Mouse (Mus musculus): ENCODE data around the gene Klra3.
"Not testable (repeated sequence)": the region's sequence is repeated elsewhere in the genome, so short reads cannot be mapped to it uniquely, and the experiment has no call there.

Klra3 gene

DNA sequence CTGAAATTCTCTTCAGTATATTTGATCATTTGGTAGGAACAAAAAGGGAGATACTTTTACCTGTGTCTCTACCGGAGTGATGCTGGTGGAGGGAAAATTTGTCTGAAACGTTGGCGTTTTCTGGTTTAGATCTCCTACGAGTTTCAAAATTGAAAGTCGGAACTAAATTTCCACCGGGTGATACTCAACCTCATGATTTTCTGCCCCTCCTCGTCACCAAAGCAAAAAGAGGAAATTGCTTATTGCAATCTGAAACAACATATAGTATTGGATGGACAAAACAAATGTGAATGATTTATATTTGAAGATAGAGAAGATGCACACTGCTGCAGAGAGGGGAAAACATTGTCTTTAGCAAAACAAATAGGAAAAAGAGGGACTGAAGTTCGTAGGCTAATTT lies at the start of gene Klra3:
Klra3 (minus strand) TSS at position 164 of the 400 bp plus-strand sequence.
- DNase-seq: no peak

- DNase-seq: no peak
Measured at GRCm38 (mm10) chr6:130386750-130387149, 49.4 kb upstream of the Klra3 start, which contains the start of gene Klra1. Klra1 (minus strand) TSS chr6:130386874.

DNA sequence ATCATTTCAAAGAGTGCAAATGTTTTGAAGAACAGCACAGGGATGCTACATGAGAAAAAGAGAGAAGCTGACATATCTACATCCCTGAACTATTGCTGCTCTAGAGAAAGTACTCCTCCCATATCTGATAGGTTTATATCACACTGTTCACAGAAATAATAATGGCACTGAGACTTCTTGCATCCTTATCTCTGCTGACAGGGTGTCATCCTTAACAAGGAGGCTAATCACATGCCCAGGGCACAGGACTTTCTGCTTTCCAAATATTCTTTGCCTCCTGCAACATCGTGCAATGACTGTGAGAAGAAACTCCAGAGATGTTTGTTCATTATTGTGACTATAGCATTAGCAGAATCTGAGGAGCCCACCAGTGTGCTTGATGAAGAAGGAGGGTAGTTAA lies 48.4 kb upstream of the Klra3 start:
- no peak for DNase-seq

- no peak for DNase-seq
Measured at GRCm38 (mm10) chr6:130382375-130382774, 45.0 kb upstream of the Klra3 start.

GRCm38 (mm10) chr6:130345381-130345780 lies 8.0 kb upstream of the Klra3 start:
- DNase-seq: not testable (repeated sequence)

- DNase-seq: not testable (repeated sequence)
Measured at GRCm38 (mm10) chr6:130341973-130342372, 4.6 kb upstream of the Klra3 start.

DNA sequence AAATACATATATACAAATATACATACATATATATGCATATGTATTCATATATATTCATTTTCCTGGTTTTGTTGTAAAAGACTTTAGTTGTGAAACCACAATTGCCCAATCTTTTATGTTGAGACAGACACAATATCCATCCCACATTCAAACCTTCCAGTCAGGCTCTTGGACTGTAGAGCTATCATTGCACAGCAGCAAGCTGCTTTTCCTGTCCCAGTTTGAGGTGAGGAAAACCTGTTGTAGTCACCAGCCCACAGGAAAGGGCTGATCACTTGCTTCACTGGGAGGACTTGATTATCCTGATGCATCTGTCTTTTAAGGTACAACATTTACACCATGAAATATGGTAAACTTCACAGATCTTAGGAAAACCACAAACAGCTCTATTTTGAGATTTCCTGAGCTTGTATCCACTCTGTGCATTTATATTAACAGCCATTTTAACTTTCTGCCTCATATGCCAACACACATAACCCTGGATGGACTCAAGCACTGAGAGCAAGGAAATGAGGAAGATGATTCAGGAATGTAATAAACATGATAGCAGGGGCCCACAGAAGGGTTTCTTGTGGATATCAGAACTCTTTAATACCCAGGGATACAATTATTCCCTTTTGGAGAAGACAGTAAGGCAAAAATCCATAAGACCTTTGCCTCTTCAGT lies 49.3 kb downstream of the Klra3 start:
- no peak for DNase-seq

GRCm38 (mm10) chr6:130281828-130282227 lies 55.5 kb downstream of the Klra3 start, which contains the start of gene Klra10:
Klra10 (minus strand) TSS chr6:130281928.
- DNase-seq: not testable (repeated sequence)

All from cerebellum, postnatal 25 days (tissue).